Mouse (Mus musculus): ENCODE measurements around the gene Lhfpl3.

Gene Lhfpl3

GRCm38 (mm10) chr5:23140183-23140921, 394.5 kb downstream of the Lhfpl3 start:
- no peak for DNase-seq (ENCODE audit: low spot score in 2 of 2)

- DNase-seq (ENCODE audit: low spot score in 2 of 2) = no peak
Observed at GRCm38 (mm10) chr5:23153210-23153609, 407.4 kb downstream of the Lhfpl3 start.

GRCm38 (mm10) chr5:23154439-23154838, 408.6 kb downstream of the Lhfpl3 start:
- no peak for DNase-seq (ENCODE audit: low spot score in 2 of 2)

GRCm38 (mm10) chr5:23165947-23166350, 420.1 kb downstream of the Lhfpl3 start:
- no peak for DNase-seq (ENCODE audit: low spot score in 2 of 2)

- DNase-seq (ENCODE audit: low spot score in 2 of 2) = no peak
Observed at GRCm38 (mm10) chr5:23166658-23167057, 420.8 kb downstream of the Lhfpl3 start.

GRCm38 (mm10) chr5:23189633-23190032, 443.8 kb downstream of the Lhfpl3 start:
- peak; percentile 27 to 45 for DNase-seq (ENCODE audit: low spot score in 2 of 2)

GRCm38 (mm10) chr5:23196879-23197278, 451.0 kb downstream of the Lhfpl3 start:
- DNase-seq (ENCODE audit: low spot score in 2 of 2) = no peak

- DNase-seq (ENCODE audit: low spot score in 2 of 2) = no peak
Observed at GRCm38 (mm10) chr5:23213086-23213485, 467.2 kb downstream of the Lhfpl3 start.

GRCm38 (mm10) chr5:23214646-23215045, 468.8 kb downstream of the Lhfpl3 start:
- no peak for DNase-seq (ENCODE audit: low spot score in 2 of 2)

- DNase-seq (ENCODE audit: low spot score in 2 of 2) = no peak
Observed at GRCm38 (mm10) chr5:23219655-23220054, 473.8 kb downstream of the Lhfpl3 start.

GRCm38 (mm10) chr5:23224759-23225536, 479.1 kb downstream of the Lhfpl3 start:
- peak in 1 of 2 experiments; percentile 11 for DNase-seq (ENCODE audit: low spot score in 2 of 2)

- no peak for DNase-seq (ENCODE audit: low spot score in 2 of 2)
Observed at GRCm38 (mm10) chr5:23225621-23226020, 479.8 kb downstream of the Lhfpl3 start.

GRCm38 (mm10) chr5:23226753-23227152, 480.9 kb downstream of the Lhfpl3 start:
- peak in 1 of 2 experiments; percentile 32 for DNase-seq (ENCODE audit: low spot score in 2 of 2)

- DNase-seq (ENCODE audit: low spot score in 2 of 2) = peak in 1 of 2 experiments; percentile 20
Observed at GRCm38 (mm10) chr5:23246974-23247373, 501.1 kb downstream of the Lhfpl3 start.

- no peak for DNase-seq (ENCODE audit: low spot score in 2 of 2)
Observed at GRCm38 (mm10) chr5:23247784-23248183, 501.9 kb downstream of the Lhfpl3 start.

- no peak for DNase-seq (ENCODE audit: low spot score in 2 of 2)
Observed at GRCm38 (mm10) chr5:23248303-23248702, 502.4 kb downstream of the Lhfpl3 start.

GRCm38 (mm10) chr5:23249896-23250875, 504.3 kb downstream of the Lhfpl3 start:
- DNase-seq (ENCODE audit: low spot score in 2 of 2) = no peak

- no peak for DNase-seq (ENCODE audit: low spot score in 2 of 2)
Observed at GRCm38 (mm10) chr5:23251462-23252224, 505.8 kb downstream of the Lhfpl3 start.

GRCm38 (mm10) chr5:23255816-23256418, 510.1 kb downstream of the Lhfpl3 start:
- no peak for DNase-seq (ENCODE audit: low spot score in 2 of 2)

GRCm38 (mm10) chr5:23273309-23273708, 527.5 kb downstream of the Lhfpl3 start:
- DNase-seq (ENCODE audit: low spot score in 2 of 2) = no peak

- DNase-seq (ENCODE audit: low spot score in 2 of 2) = no peak
Observed at GRCm38 (mm10) chr5:23279364-23279763, 533.5 kb downstream of the Lhfpl3 start.

Data from right cerebral cortex, postnatal 36 days (tissue).